Comparison of ENCODE assay signal across 11 mouse cellular contexts in the genomic region with DNA sequence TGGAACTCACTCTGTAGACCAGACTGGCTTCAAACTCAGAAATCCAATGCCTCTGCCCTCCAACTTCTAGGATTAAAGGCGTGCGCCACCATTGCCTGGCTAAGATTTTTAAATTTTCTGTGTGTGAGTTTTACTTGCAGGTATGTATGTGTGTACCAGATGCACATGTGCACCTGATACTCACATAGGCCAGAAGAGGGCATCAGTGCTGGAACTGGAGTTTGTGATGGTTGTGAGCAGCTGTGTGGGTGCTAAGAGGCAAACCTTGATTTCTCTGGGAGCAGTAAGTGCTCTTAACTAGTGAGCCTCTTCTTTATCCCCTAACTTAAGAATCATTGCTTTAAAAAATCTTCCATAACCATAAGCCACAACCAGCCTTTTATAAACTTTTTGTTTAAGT. TPM values are rescaled to one million over a fixed set of nuclear protein-coding genes. Genes with fewer than 3 reads are reported as not detected.
DNase-seq lines count a peak whose midpoint lies in the region; ATAC-seq and TF ChIP-seq lines count a peak whose summit lies in the region.
"Had no signal": no experiment of that assay in that cellular context is flagged by ENCODE, and none has a peak within 500 bp of the region (broad histone marks: within the 10 kb centered on the region; RNA-seq: fewer than 3 reads in every experiment).

No protein-coding gene starts in this region.

- no peak overlapping the region for H3K4me2 ChIP-seq in heart, postnatal 0 days (ENCODE audit: low read depth, low read length)
- no peak overlapping the region for H3K4me2 ChIP-seq in midbrain, embryonic 11.5 days
- no peak overlapping the region for H3K4me2 ChIP-seq in midbrain, embryonic 16.5 days (ENCODE audit: low read length)
- no peak overlapping the region for H3K4me2 ChIP-seq in forebrain, postnatal 0 days (ENCODE audit: low read depth)

- peak; percentile 21 for TF ChIP-seq CTCF in heart, postnatal 0 days (IDR thresholded peaks at IDR 0.05; ENCODE audit: low read depth)
- TF ChIP-seq CTCF in forebrain, postnatal 0 days (IDR thresholded peaks at IDR 0.05; ENCODE audit: low read depth), result no peak; the same call in 1 of the 2 replicates

- no peak for ATAC-seq in heart, postnatal 0 days (ENCODE audit: insufficient read depth, low read depth)
- no peak for ATAC-seq in midbrain, embryonic 11.5 days (ENCODE audit: low FRiP score)
- no peak for ATAC-seq in midbrain, embryonic 16.5 days
- peak; percentile 44; the same call in 1 of the 2 replicates for ATAC-seq in granulocyte monocyte progenitor cell, adult 5-6 weeks (replicated peaks; ENCODE audit: poor library complexity, severe bottlenecking)
- ATAC-seq in forebrain, postnatal 0 days, result no peak

- no peaks in the 10 kb centered on the region for H3K27me3 ChIP-seq in heart, postnatal 0 days (ENCODE audit: control insufficient read depth, insufficient read depth, low read length)
- H3K27me3 ChIP-seq in midbrain, embryonic 11.5 days (ENCODE audit: control insufficient read depth, insufficient read depth, low read length), result no peaks in the 10 kb centered on the region
- H3K27me3 ChIP-seq in midbrain, embryonic 16.5 days (ENCODE audit: control insufficient read depth, insufficient read depth, low read depth, low read length), result no peaks in the 10 kb centered on the region
- H3K27me3 ChIP-seq in forebrain, postnatal 0 days (ENCODE audit: insufficient read depth, low read length), result no peaks in the 10 kb centered on the region
- no peaks in the 10 kb centered on the region for H3K27me3 ChIP-seq in heart, embryonic 10.5 days (ENCODE audit: insufficient read depth, poor library complexity, severe bottlenecking)

- WGBS in heart, postnatal 0 days, result 89% methylated on average over 2 of the region's 2 CpGs
- 95% methylated on average over 2 of the region's 2 CpGs for WGBS in midbrain, embryonic 11.5 days
- WGBS in midbrain, embryonic 16.5 days, result 98% methylated on average over 2 of the region's 2 CpGs
- 99% methylated on average over 2 of the region's 2 CpGs for WGBS in forebrain, postnatal 0 days
- 91% methylated on average over 2 of the region's 2 CpGs for WGBS in heart, embryonic 10.5 days

- H3K9me3 ChIP-seq in heart, postnatal 0 days (replicated peaks; ENCODE audit: control insufficient read depth, low read length), result no peaks in the 10 kb centered on the region
- H3K9me3 ChIP-seq in midbrain, embryonic 11.5 days (ENCODE audit: control insufficient read depth, low read length), result no peaks in the 10 kb centered on the region
- no peaks in the 10 kb centered on the region for H3K9me3 ChIP-seq in midbrain, embryonic 16.5 days (replicated peaks; ENCODE audit: control insufficient read depth, low read length, poor library complexity, severe bottlenecking)
- H3K9me3 ChIP-seq in forebrain, postnatal 0 days (ENCODE audit: low read length), result no peaks in the 10 kb centered on the region
- no peaks in the 10 kb centered on the region for H3K9me3 ChIP-seq in heart, embryonic 10.5 days

- H3K27ac ChIP-seq in heart, postnatal 0 days (ENCODE audit: low read depth), result no peak overlapping the region
- no peak overlapping the region for H3K27ac ChIP-seq in midbrain, embryonic 11.5 days (ENCODE audit: low read depth, low read length)
- no peak overlapping the region for H3K27ac ChIP-seq in midbrain, embryonic 16.5 days (ENCODE audit: low read length)
- H3K27ac ChIP-seq in forebrain, postnatal 0 days (ENCODE audit: low read depth, low read length), result no peak overlapping the region
- H3K27ac ChIP-seq in heart, embryonic 10.5 days, result no peak overlapping the region

- H3K36me3 ChIP-seq in heart, postnatal 0 days (replicated peaks; ENCODE audit: control insufficient read depth, insufficient read depth, low read length), result peaks cover 14% of the 10 kb centered on the region; the same call in 1 of the 2 replicates
- H3K36me3 ChIP-seq in midbrain, embryonic 11.5 days (ENCODE audit: control insufficient read depth, insufficient read depth, low read length), result no peaks in the 10 kb centered on the region; the same call in 1 of the 2 replicates
- peaks cover 2% of the 10 kb centered on the region; the same call in 1 of the 2 replicates for H3K36me3 ChIP-seq in midbrain, embryonic 16.5 days (ENCODE audit: control insufficient read depth, insufficient read depth, low read length)
- no peaks in the 10 kb centered on the region for H3K36me3 ChIP-seq in forebrain, postnatal 0 days (ENCODE audit: insufficient read depth)
- peaks cover 15% of the 10 kb centered on the region for H3K36me3 ChIP-seq in heart, embryonic 10.5 days

- H3K9ac ChIP-seq in heart, postnatal 0 days (replicated peaks; ENCODE audit: low read depth, low read length), result no peak overlapping the region
- H3K9ac ChIP-seq in midbrain, embryonic 11.5 days (ENCODE audit: low read length), result no peak overlapping the region
- no peak overlapping the region for H3K9ac ChIP-seq in midbrain, embryonic 16.5 days (ENCODE audit: low read depth, low read length)
- H3K9ac ChIP-seq in forebrain, postnatal 0 days, result no peak overlapping the region

- TF ChIP-seq EP300 in heart, postnatal 0 days (IDR thresholded peaks at IDR 0.05; ENCODE audit: low read depth), result no peak

- no peaks in the 10 kb centered on the region for H3K4me1 ChIP-seq in heart, postnatal 0 days (ENCODE audit: control insufficient read depth, insufficient read depth)
- no peaks in the 10 kb centered on the region for H3K4me1 ChIP-seq in midbrain, embryonic 11.5 days (ENCODE audit: control insufficient read depth, insufficient read depth, low read length)
- no peaks in the 10 kb centered on the region for H3K4me1 ChIP-seq in midbrain, embryonic 16.5 days (ENCODE audit: control insufficient read depth, insufficient read depth, low read length)
- H3K4me1 ChIP-seq in forebrain, postnatal 0 days (ENCODE audit: insufficient read depth), result no peaks in the 10 kb centered on the region
- H3K4me1 ChIP-seq in heart, embryonic 10.5 days, result no peaks in the 10 kb centered on the region

- H3K4me3 ChIP-seq in heart, postnatal 0 days (ENCODE audit: low read depth, low read length), result no peak overlapping the region
- no peak overlapping the region for H3K4me3 ChIP-seq in midbrain, embryonic 11.5 days (ENCODE audit: low read depth, low read length)
- H3K4me3 ChIP-seq in midbrain, embryonic 16.5 days (ENCODE audit: low read depth, low read length), result no peak overlapping the region
- no peak overlapping the region for H3K4me3 ChIP-seq in forebrain, postnatal 0 days (ENCODE audit: low read depth, low read length)
- H3K4me3 ChIP-seq in heart, embryonic 10.5 days, result no peak overlapping the region

- intact Hi-C loops in heart, postnatal 36 days (cut with DNase I), result no loop called here

- DNase-seq in heart, postnatal 0 days (ENCODE audit: low spot score), result no peak
- no peak for DNase-seq in heart, postnatal 36 days
- peak; percentile 28 for DNase-seq in midbrain, embryonic 11.5 days (ENCODE audit: low spot score, missing footprints)
- peak; percentile 37 for DNase-seq in thymus, postnatal 4 days
- DNase-seq in forebrain, postnatal 0 days, result no peak
- DNase-seq in heart, embryonic 10.5 days (ENCODE audit: low spot score), result no peak
- DNase-seq: cerebellum, adult 11-12 months; gastrocnemius, postnatal 25 days; heart, postnatal 4 days had no signal

RNA-seq across cellular contexts. Expression of a gene that starts 17.0 kb away (rescaled TPM):
- 104 and 157 TPM in 2 replicates for total RNA-seq in heart, postnatal 0 days (2014; rRNA removed; ENCODE audit: low replicate concordance)
- 109 and 120 TPM in 2 replicates for polyA plus RNA-seq in heart, postnatal 0 days (2015; fragmentation: Nextera tagmentation; extraction: Ambion mirVana)
- total RNA-seq in heart, postnatal 36 days (2021), result 100 to 1,000 TPM; 131 TPM
- 157 and 160 TPM in 2 replicates for polyA plus RNA-seq in midbrain, embryonic 11.5 days (2014; fragmentation: Nextera tagmentation; extraction: Ambion mirVana)
- 160 and 171 TPM in 2 replicates for polyA plus RNA-seq in midbrain, embryonic 16.5 days (2015; fragmentation: Nextera tagmentation; extraction: Ambion mirVana)
- total RNA-seq in granulocyte monocyte progenitor cell, adult 5-6 weeks (2014; fragmentation: Nextera tagmentation), result 51.9 and 69.7 TPM in 2 replicates
- total RNA-seq in granulocyte monocyte progenitor cell, adult 5-6 weeks (2017), result 120 and 146 TPM in 2 replicates
- 97.5 and 129 TPM in 2 replicates for total RNA-seq in forebrain, postnatal 0 days (2014; rRNA removed)
- 114 and 145 TPM in 2 replicates for polyA plus RNA-seq in forebrain, postnatal 0 days (2015; fragmentation: Nextera tagmentation; extraction: Ambion mirVana)
- polyA plus RNA-seq in heart, embryonic 10.5 days (2016; fragmentation: Nextera tagmentation; extraction: Ambion mirVana), result 111 TPM in 2 replicates

Comparison
In these comparisons a context has a peak if more than half of its experiments do, and no peak if none do; other contexts are left out.
1. DNase-seq: peak in midbrain, embryonic 11.5 days (single experiment) and thymus, postnatal 4 days (single experiment); none in heart, postnatal 0 days (single experiment), heart, postnatal 36 days (0 of 2), forebrain, postnatal 0 days (single experiment) and heart, embryonic 10.5 days (single experiment).